ENCODE assay signal across 1 mouse cellular context in the genomic region with DNA sequence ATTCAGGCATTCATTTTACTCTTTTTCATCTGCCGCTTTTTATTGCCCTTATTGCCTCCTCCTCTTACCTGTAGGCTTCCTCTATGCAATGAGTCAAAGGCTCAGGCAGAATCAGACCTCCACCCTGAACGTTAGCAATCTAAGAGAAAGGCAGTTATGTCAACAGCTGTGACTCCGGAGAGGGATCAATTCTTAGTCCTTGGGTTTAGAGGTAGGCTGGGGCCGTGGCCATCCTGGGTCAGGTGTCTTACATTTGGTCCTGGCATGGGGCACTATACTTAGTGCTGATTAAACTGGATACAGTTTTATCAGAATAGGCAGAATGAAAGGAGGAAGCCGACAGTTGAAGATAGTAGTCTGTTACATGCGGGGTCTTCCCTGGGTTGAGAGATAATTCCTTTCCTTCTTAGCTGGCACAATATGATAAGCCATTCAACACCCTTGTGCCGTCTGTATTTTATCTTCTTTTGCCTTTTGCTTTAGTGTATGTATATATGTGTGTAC.
TF ChIP-seq lines count a peak whose summit lies in the region.

No protein-coding gene starts in this region.

TF ChIP-seq in MEL, 35 proteins besides CTCF, POLR2A, EP300 and RAD21 (continued from another document):
- TF ChIP-seq TBP (IDR thresholded peaks at IDR 0.05; ENCODE audit: low read depth, low read length), result no peak
- TF ChIP-seq MAZ (IDR thresholded peaks at IDR 0.05; ENCODE audit: low read depth, low read length), result no peak
- TF ChIP-seq ZC3H11A (IDR thresholded peaks at IDR 0.05; ENCODE audit: low read depth, low read length), result no peak
- TF ChIP-seq NELFE (IDR thresholded peaks at IDR 0.05; ENCODE audit: low read depth, low read length), result no peak
- no peak for TF ChIP-seq MAFK (IDR thresholded peaks at IDR 0.05; ENCODE audit: borderline replicate concordance, low read depth, low read length)
- no peak for TF ChIP-seq SIN3A (IDR thresholded peaks at IDR 0.05; ENCODE audit: low read length)
- no peak for TF ChIP-seq USF2 (IDR thresholded peaks at IDR 0.05; ENCODE audit: borderline replicate concordance in 1 of 2, insufficient read depth in 1 of 2, low read depth in 1 of 2, low read length in 2 of 2)
- TF ChIP-seq ETS1 (IDR thresholded peaks at IDR 0.05; ENCODE audit: low read depth, low read length), result peak; percentile 78; the same call in 1 of the 2 replicates
- no peak for TF ChIP-seq NRF1 (IDR thresholded peaks at IDR 0.05; ENCODE audit: insufficient read depth, low read depth, low read length, poor library complexity, severe bottlenecking)
- peak; percentile 99 for TF ChIP-seq GATA1 (IDR thresholded peaks at IDR 0.05; ENCODE audit: low read depth, low read length)
- no peak for TF ChIP-seq MXI1 (IDR thresholded peaks at IDR 0.05; ENCODE audit: low read depth, low read length)
- no peak for TF ChIP-seq CHD1 (IDR thresholded peaks at IDR 0.05; ENCODE audit: low read depth, low read length)
- no peak for TF ChIP-seq POLR2AphosphoS2 (IDR thresholded peaks at IDR 0.05; ENCODE audit: low read length)
- no peak for TF ChIP-seq ELF1 (IDR thresholded peaks at IDR 0.05; ENCODE audit: low read depth, low read length)
